Mouse (Mus musculus): ENCODE data around the gene Artn. TPM values are rescaled to one million over a fixed set of nuclear protein-coding genes. Genes with fewer than 3 reads are reported as not detected.

Artn gene
- total RNA-seq, 2 experiments from 2014 or later, result 0.68 to 1.1 TPM

GRCm38 (mm10) chr4:117887920-117888319 is 41.6 kb downstream of the Artn start:
- no peak for DNase-seq

GRCm38 (mm10) chr4:117887133-117887532 is 42.4 kb downstream of the Artn start, which contains the start of gene Atp6v0b:
Gene Atp6v0b (minus strand): TSS chr4:117887333.
- peak; percentile 93 for DNase-seq

GRCm38 (mm10) chr4:117886644-117887043 is 42.9 kb downstream of the Artn start:
- DNase-seq, result no peak

- no peak for DNase-seq
Observed at GRCm38 (mm10) chr4:117885994-117886393, 43.6 kb downstream of the Artn start.

GRCm38 (mm10) chr4:117885093-117885492 is 44.5 kb downstream of the Artn start:
- no peak for DNase-seq

GRCm38 (mm10) chr4:117884146-117884545 is 45.4 kb downstream of the Artn start:
- DNase-seq, result no peak

- DNase-seq, result peak; percentile 67
Observed at GRCm38 (mm10) chr4:117882701-117883691, 46.6 kb downstream of the Artn start, which contains the start of gene B4galt2. Gene B4galt2 (minus strand): TSS chr4:117883487.

- DNase-seq, result no peak
Observed at GRCm38 (mm10) chr4:117878703-117879102, 50.9 kb downstream of the Artn start.

GRCm38 (mm10) chr4:117878301-117878700 is 51.3 kb downstream of the Artn start:
- DNase-seq, result no peak

Other genes with a start within 250 kb of the Artn start
- 10 to 100 TPM; 18.8 to 22.7 TPM for gene Dmap1, start 247.5 kb downstream of the Artn start, total RNA-seq (2021)
- not detected for gene Gm12845, start 205.4 kb downstream of the Artn start, total RNA-seq (2021)
- gene Klf17, start 164.1 kb downstream of the Artn start, total RNA-seq (2021), result not detected
- gene Slc6a9, start 95.3 kb downstream of the Artn start, total RNA-seq (2021), result 1 to 10 TPM; 5.6 to 6.7 TPM
- gene Ccdc24, start 57.2 kb downstream of the Artn start, total RNA-seq (2021), result under 1 TPM; 0.70 to 0.81 TPM
- gene B4galt2, start 46.3 kb downstream of the Artn start, total RNA-seq (2021), result 10 to 100 TPM; 12.3 to 15.0 TPM
- gene Atp6v0b, start 42.4 kb downstream of the Artn start, total RNA-seq (2021), result 10 to 100 TPM; 60.6 to 74.5 TPM
- gene Dph2, start 37.7 kb downstream of the Artn start, total RNA-seq (2021), result 1 to 10 TPM; 3.1 to 3.3 TPM
- 100 to 1,000 TPM; 146 to 154 TPM for gene Ipo13, start 14.8 kb downstream of the Artn start, total RNA-seq (2021)
- 10 to 100 TPM; 40.9 to 48.9 TPM for gene St3gal3, start 205.2 kb upstream of the Artn start, total RNA-seq (2021)